Mouse (Mus musculus): ENCODE results near the gene Opn5. TPM values are rescaled to one million over a fixed set of nuclear protein-coding genes. Genes with fewer than 3 reads are reported as not detected.

Opn5 gene
- total RNA-seq, 1 experiment from 2014 or later, result not detected

Other genes with a start within 250 kb of the Opn5 start
- gene Adgrf4, start 80.9 kb upstream of the Opn5 start, total RNA-seq (2021), result 0.11 and 0.38 TPM in 2 replicates
- gene Adgrf2, start 130.8 kb upstream of the Opn5 start, total RNA-seq (2021), result 0.11 TPM in 1 of 2 replicates, not detected in the other